Mouse (Mus musculus) lung, postnatal 36 days (tissue): ENCODE results near the gene Tec.

ENCODE experiments used
- DNase-seq: peaks from one replicate; pipeline ENCODE4 v3.0.0; 2022; ENCODE audit warnings: mixed read lengths

Gene Tec

DNA sequence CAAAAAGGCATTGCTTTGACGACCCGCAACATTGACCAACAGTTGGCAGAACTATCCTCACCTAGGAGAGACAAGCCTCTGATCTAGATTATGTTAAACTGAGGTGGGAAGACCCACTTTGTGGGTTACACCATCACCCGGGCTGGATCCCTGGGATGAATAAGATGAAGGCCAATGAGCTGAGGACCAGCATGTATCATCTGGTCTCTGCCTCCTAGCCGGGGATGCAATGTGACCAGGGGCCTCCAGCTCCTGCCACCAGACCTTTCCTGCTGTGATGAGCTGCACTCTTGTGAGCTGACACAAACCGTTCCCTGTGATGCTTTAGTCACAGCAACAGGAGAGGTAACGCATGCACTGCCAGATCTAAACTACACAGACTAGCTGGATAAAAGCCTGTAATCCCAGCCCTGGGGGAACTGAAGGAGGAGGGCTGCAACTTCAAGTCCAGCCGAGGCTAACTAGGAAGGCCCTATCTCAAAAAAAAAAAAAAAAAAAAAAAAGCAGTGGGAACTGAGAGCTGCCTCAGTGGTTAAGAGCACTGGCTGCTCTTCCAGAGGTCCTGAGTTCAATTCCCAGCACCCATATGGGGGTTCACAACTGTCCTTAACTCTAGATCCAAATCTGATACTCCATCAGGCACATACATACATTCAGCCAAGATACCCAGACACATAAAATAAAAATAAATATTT, 15.8 kb downstream of the Tec start:
- no peak for DNase-seq

GRCm38 (mm10) chr5:72851674-72852098, 16.6 kb downstream of the Tec start:
- peak; percentile 48 for DNase-seq

DNA sequence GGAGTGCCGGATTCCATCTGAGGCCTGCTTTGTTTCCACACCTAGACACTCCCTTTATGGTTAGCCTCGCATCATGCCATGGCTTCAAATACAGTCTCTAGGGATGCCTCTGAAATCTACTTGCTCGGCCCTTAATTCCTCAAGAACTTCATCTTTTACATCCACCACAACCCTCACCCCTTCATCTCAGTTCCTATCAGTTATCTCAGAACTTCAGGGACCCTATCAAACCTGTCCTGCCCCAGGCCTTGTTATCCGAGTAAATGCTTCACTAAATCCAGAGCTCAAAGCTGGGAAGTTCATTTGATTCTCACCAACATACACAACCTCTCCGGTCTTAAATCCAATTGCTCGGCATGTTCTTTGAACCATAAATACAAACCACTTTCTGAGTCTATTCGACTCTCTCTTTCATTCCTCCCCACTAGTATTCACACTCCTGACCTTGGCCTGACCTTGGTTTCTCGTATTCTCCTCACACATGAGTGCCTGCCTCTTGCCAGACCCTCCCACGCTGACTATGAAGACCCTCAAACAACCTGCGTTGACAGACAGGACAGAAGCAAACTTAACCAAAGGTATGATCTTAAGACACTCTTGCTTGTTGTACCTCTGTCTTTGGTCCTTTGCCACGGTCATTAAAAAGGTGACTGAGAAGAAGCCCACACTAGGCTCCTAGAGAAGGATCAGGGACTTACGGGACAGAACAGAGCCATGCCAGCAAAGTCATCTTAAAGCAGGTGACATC, 17.2 kb downstream of the Tec start:
- DNase-seq, result no peak

- no peak for DNase-seq
Measured at GRCm38 (mm10) chr5:72848889-72849435, 19.3 kb downstream of the Tec start.

- no peak for DNase-seq
Measured at GRCm38 (mm10) chr5:72846712-72847111, 21.6 kb downstream of the Tec start.

DNA sequence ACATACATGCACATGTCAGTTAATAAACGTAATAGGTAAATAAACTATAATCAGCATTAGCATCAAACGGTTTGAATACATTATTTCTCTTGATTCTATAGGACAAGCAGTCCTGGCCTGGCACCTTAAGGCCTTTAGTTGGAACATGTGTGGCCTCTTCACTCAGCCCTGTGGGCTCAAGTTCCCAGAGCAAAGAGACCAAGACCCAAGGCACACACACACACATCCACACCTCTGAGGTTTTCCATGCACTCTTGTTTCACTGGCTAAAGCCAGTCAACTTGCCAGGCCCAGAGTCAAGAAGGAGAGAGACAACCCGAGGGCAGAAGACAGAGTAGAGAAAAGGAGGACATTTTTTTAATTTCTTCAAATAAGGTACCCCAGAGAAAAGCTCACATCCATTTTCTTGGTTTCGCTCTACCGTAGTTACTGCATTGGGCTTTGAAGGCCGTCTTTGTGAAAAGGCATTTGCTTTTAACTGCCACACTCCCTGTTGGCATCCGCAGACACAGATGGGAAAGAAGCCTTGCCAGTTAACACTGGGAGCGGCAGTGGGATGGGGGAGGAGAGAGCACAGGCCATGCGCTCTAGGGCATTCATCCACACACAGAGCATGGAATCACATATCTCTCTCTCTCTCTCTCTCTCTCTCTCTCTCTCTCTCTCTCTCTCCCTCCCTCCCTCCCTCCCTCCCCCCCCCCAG, 22.2 kb downstream of the Tec start:
- no peak for DNase-seq

DNA sequence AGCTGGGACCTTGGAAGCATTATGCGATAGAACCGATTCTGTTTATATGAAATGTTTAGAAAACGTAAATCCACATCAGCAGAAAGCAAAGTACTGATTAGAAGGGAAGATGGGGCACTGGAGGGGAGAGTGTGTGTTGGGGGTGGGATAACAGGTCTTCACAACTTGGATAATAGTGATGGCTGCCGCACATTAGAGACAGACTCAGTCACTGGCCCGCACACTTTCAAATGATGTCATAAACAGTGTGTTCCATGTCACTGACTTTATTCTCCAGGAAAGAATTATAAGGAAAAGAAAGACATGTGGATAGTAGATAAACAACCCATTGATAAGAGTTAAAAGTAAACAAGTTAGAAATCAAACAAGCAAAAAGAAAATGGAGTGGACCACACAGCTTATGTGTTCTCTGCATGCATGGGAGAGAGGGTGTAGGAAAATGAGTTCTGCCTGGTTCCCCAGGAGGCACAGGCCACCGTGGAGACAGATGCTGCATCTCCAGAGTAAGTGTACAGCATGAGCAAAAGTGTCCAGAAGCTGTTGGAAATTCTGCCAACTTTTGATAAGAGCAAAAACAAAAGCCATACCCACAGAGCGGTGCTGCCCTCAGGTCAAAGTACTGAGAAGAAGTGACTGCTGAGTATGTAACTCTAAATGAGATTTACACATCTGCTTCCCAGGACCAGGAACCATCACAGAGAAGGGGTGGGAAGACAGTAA, 23.3 kb downstream of the Tec start:
- no peak for DNase-seq

DNA sequence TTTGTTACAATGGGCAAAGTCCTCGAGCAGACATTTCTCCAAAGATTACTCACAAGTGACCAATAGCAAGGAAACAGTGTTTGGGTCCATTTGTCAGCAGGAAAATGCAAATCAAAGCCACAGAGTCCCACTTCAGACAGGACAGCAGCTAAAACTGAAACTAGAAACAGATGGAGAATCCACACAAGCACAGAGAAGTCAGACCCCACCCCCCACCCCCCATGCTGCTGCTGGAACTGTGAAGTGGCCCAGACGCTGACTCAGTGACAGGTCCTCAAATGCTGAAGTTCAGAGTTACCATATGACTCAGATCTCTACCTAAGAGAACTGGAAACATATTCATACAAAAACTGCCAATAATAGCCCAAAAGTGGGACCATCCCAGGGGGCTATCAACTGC, 24.0 kb downstream of the Tec start:
- no peak for DNase-seq

- DNase-seq, result no peak
Measured at GRCm38 (mm10) chr5:72839655-72840054, 28.6 kb downstream of the Tec start.

GRCm38 (mm10) chr5:72838976-72839375, 29.3 kb downstream of the Tec start:
- no peak for DNase-seq

- DNase-seq, result no peak
Measured at GRCm38 (mm10) chr5:72835656-72836055, 32.6 kb downstream of the Tec start.

DNA sequence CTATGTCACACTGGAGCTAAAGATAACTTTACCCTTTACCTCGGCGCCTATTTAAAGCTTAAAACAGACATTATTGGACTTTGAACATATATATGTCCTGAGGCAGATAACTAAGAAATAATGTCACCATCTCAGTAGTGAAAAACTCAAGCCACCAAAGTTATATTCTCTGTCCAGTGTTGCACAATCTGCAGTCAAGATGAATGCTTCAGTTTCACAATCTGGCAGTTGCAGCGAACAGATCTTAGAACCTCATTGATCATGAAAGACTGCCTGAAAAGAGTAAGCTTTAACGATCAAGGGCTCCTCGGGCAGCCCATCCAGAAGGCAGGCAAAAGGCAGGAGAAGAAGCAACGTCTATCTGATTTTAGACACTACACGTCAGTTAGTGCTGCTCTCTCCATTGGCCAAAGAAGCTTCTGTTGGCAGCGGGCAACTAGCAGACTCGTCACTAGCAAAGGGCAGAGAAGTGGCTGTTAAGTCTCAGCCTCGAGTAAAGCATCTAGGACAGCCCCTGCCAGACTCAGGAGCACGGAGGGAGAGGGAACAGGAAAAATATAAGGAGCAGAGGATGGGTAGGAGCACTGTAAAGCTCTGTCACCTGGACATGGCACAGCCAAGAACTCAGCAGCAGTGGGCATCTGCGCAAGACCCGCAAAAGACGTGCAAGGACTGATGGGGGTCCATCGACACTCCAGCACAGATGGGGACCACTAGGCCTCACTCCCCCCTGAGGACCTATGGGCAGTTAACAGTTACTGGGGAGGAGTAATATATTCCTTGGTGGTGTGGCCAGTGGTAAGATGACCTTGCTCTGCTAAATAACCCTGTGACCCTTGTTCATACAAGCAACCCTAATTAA, 35.1 kb downstream of the Tec start:
- DNase-seq, result peak; percentile 58

GRCm38 (mm10) chr5:72832191-72832590, 36.1 kb downstream of the Tec start:
- DNase-seq, result no peak

DNA sequence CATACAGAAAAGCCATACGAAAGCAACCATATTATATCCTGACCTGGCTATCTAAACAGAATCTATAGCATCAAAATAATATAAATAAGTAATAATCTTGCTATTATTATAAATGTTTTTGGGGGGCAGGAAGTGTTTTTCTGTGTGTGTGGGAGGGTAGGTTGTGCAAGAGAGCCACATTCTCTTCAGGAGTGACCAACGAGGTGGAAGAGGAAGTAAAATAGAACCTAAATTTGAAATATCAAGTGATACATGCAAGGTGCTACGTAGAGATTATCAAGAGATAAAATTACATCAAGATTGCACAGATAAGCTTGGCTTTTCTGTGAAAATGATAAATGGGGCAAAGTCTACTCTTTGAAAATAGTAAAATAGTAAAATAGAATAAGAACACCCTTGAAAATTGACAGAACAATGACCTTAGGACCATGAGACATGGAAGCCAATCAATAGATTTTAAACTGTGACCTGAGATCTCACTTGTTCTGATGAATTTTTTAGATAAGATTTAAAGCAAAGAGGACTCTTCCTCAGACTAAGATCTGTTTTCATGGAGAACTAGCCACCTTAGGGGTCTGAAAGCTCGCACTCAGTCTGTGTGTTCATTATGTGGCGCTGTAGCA, 37.2 kb downstream of the Tec start:
- peak; percentile 40 for DNase-seq

GRCm38 (mm10) chr5:72829506-72830067, 38.7 kb downstream of the Tec start:
- no peak for DNase-seq

DNA sequence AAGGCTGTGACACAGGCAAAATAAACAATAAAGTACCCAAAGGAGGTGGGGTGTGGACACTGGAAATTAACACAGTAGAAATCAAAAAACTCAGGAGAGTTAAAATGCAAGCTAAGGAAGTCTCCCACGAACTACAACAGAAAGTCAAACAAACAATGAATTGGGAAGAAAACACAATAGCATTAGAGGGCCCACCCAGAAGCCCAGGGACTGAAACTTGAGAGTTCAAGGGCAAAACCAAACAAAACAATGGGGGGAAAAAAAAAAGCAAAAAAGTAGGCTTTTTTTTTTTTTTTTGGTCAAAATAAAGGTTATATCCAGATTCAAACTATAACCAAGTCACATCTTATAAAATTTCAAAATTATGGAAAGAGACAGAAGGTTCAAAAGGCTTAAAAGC, 39.9 kb downstream of the Tec start:
- no peak for DNase-seq

DNA sequence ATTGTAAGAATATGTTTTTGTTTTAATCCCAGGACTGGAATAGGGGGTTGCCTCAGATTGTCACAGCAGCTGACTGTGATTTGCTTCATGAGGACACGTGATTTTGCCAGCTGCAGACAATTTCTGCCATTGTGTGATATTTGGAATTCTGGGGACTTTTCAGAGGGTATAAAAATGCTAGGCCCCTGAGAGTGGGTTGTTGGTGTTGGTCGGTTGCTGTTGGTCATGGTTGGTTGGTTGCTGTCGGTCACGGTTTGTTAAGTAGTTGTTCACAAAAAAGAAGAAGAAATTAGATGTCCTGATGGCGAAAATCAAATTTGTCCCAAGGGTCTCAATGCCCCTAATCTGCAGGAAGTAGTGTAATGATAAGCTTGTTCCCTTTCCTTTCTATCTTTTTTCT, 40.8 kb downstream of the Tec start:
- no peak for DNase-seq

GRCm38 (mm10) chr5:72826445-72826844, 41.8 kb downstream of the Tec start:
- DNase-seq, result no peak

DNA sequence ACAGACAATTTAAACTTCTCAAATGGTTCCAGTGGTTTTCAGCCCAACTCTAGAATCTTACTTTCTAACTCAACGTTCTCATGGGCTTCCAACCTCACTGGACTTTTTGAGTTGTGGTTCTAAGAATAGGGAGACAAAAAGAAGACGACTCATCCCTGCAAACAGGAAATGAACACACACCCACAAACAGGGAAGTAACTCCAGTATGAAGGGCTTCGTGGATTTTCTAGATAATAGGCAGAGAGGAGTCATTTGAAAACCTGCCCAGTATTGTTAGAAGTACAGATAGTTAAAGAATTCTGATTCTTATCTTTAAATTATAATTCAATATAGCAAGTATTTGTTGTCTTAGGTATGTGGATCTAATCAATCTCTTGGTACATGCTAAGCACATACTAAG, 47.6 kb downstream of the Tec start:
- DNase-seq, result peak; percentile 10

- DNase-seq, result peak; percentile 17
Measured at GRCm38 (mm10) chr5:72820036-72820640, 48.1 kb downstream of the Tec start.
